Mouse (Mus musculus): ENCODE data around the gene Oscp1.

GRCm38 (mm10) chr4:126035413-126035812, 23.0 kb upstream of the Oscp1 start:
- no peak for TF ChIP-seq POLR2A (IDR thresholded peaks at IDR 0.05; ENCODE audit: insufficient read length, low read depth)
- TF ChIP-seq MYOG (IDR thresholded peaks at IDR 0.05; ENCODE audit: control insufficient read depth in 1 of 3, insufficient read depth in 1 of 3, insufficient read length in 2 of 3, low read depth in 2 of 3), result no peak
